Mouse (Mus musculus): ENCODE data around the gene Hoxb5.

Hoxb5 gene

DNA sequence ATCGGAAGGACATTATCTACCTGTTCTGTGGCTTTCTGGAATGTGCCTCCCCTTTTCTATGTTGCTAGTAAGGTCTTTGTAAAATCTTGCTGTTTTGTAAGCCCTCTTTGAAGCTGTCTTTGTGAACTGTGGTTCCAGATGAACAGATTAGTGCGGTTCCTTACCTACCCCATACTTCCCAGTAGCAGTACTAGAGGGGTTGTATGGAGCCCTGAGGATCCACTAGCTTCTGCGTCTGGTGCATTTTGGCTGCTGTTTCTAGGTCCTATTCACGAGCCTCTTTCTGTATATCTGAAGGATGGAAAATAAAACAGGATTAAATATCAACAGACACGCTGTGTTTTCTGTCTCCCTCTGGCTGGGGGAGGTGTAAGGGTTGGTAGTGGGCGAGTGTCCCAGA lies 13.3 kb upstream of the Hoxb5 start:
- no peak for TF ChIP-seq GATA4 (IDR thresholded peaks at IDR 0.05; ENCODE audit: insufficient replicate concordance, low read length)

DNA sequence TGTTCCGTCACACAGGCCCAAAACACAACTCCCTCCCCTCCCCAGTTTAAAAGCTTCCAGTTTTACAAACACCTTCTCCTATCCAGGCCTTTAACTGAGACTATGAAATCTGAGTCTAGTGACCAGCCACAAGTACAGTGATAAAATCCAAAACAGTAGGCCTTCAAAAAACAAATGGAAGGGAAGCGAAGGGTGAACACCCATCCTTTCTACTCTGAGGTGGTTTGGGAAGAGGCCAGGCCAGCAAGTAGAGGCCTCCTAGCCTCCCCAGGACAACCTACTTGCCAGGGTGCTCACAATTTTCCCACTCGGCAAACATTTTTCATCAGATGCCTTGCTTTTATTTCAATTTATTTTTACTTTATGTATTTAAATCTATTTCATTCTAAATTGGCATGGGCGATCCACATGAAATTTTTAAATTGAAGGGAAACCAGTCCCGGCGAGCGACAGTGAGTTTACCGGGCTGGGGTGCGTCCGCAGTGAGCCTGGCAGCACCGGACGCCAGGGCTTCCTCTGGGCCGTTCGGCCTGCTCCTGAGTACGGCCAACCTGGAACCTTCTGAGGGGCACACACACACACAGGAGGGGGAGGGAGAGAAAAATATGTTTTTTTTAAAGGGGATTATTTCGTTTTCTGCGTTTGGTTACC lies 12.3 kb upstream of the Hoxb5 start:
- no peak for TF ChIP-seq GATA4 (IDR thresholded peaks at IDR 0.05; ENCODE audit: insufficient replicate concordance, low read length)

DNA sequence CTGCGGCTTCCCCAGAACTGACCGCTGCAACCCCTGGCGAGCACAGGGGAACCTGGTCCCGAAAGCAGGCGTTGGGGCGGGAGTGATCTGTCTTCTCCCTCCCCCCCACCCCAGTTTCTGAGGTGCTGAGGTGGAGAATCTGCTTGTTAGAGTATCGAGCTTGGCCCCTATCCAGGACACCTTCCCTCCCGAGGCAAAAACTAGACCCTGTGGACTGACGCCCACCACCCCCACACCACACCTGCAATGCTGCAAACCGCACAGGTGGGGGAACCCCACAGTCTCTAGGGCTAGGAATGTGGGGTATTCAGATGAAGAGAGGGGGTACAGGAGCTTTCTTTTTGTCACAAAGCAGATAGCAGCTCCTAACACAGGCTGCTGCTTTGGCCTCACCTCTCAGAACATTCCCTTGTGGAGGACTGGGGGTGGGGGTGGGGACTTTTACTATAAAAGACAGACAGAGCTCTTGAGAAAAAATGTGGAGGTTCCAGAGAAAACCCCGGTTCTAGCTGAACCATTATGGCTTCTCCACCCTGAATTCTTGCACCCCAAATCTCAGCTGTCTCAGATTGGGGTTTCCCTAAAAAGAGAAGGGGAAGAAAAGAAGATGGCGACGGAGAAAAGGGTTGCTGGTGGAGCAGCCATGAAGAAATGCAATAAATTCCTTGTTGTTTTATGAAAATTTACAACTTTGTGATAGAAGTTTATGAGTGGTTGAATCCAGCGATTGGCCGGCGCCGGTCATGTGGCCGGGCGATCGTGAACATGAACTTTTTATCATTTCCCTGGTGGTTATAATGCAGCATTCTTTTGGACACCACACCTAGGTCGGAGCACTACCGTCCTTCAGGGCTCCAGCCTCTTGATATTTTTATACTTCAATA lies 11.2 kb upstream of the Hoxb5 start, which contains the start of gene Hoxb6:
Gene Hoxb6, plus strand, starts transcription at position 796 of the 884 bp plus-strand sequence.
- TF ChIP-seq GATA4 (IDR thresholded peaks at IDR 0.05; ENCODE audit: insufficient replicate concordance, low read length) = no peak

DNA sequence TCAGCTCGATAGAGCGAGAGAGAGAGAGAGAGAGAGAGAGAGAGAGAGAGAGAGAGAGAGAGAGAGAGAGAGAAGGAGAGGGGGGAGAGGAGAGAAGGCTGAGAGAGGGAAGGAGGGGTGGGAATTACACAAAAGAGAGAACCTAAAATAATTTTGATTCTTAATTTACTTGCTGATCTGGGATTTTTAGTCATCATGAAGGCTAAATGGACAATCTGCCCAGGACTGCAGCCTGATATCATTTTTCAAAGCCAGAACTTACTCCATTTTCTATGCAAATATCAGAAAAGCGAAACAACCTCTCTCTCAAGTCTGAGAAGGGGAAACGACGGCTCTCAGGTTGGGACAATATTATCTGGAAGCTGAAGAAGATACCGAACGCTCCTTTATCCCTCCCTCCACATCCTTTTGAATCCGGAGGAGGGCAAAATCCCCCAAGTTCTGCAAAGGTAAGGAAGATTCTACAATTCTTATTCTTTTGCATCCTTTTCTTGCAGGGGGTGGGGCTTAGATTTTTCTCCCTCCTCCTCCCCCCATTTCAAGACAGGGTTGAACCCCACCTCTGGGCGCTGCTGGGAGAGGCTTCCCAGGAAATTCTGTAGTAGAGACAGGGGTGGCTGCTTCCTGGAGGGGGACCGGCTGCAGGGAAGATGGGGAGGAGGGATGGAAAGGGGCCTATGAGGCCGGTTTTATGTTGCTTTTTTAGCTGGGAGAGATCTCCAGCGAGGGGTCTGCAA lies 10.4 kb upstream of the Hoxb5 start:
- no peak for TF ChIP-seq GATA4 (IDR thresholded peaks at IDR 0.05; ENCODE audit: insufficient replicate concordance, low read length)

DNA sequence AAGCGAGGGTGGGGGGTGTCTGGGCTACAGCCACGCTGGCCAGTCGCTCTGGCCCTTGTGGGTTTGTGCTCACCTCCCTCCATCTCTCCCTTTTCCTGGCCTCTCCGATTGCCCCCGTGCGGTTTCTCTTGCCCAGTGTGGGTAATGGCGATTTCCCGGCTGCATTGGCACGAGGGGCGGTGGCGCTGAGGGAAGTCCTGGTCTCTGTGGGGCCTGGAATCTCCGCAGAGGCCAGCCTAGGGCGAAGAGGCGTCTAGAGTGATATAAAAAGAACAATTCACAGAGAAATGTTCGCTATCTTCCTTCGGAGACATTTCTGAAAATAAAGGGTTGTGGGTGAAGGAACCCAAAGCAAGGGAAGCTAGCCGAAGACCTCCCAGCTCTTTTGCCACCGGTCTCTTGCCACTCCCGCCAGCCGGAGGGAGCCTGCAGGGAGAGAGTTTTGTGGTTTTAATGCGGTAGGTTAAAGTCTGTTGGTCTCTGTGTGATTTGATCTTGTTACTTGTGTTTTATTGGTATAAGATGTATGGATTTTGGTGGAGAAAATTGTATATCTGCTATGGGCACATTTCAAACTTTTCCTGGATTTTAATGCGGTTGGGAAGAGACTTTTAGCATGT lies 9.7 kb upstream of the Hoxb5 start:
- TF ChIP-seq GATA4 (IDR thresholded peaks at IDR 0.05; ENCODE audit: insufficient replicate concordance, low read length) = no peak

DNA sequence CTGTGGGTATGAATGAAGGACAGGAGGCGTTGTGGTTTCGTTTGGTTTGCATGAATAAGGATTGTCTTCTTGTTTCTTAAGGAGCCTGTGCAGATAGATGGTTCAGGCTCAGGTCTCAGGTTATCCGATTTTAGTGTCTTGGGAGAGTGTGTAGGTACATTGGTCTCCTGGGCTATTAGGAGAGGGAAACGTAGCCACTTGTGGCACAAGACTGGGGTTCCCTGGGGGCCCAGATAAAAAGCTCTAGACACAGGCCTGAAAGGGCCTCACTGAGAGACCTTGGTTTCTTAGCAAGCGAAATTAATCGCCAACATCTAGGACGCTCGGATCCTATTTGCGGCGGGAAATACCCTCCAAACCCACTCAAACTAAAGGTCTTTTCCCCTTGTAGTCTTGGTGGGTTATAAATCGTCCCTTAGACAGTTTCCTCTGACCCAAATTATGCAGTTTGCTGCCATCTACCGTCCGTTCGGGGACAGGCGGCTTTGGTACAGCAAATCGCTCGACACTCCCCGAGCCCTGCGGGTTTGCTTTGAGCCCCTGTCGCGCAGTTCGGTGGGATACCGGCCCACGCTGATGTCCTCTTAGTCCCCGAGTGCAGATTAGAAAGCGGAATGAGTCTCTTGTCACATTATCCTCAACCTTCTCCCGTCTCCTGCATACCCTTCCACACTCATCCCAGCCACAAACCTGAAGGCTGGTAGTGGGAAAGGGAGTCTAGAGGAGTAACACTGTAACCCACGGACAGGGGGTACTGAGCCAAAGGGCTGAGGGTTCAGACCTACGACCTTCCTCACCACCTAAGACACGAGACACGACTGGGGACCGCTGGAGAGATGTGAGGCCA lies 8.7 kb upstream of the Hoxb5 start:
- TF ChIP-seq GATA4 (IDR thresholded peaks at IDR 0.05; ENCODE audit: insufficient replicate concordance, low read length) = no peak

DNA sequence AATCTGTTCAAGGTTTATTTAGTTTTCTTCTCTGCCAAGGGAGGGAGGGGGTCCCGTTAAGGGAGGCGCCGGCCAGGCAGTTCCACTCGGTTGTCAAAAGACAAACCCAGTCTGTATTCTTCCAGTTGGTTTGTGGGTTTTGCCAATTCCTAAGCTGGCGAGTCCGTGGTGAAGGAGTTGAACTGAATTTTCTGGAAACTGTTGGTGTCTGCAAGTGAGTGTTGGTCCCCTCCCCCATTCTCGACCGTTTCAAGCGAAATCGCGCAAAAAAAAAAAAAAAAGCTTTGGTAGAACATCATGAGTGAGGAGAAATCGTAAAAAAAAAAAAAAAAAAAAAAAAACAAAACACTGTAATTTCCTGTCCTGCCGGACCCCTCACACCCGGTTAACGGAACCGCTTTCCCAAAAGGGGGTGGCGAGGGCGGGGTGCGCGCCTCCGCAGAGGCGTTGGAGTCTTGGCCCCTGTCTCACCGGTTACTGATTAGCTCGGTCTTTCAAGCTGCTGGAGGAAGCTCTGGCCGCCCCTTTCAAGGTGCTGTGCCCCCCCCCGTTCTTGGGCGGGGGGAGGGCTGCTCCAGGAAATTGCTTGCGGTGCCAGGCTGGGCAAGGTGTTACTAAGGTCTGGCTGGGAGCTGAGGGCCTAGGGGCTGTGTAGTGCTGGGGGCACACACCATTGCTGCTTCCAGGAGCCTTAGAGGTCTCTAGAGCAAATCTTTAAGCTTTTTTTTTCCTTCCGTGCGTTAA lies 7.9 kb upstream of the Hoxb5 start:
- TF ChIP-seq GATA4 (IDR thresholded peaks at IDR 0.05; ENCODE audit: insufficient replicate concordance, low read length) = no peak

DNA sequence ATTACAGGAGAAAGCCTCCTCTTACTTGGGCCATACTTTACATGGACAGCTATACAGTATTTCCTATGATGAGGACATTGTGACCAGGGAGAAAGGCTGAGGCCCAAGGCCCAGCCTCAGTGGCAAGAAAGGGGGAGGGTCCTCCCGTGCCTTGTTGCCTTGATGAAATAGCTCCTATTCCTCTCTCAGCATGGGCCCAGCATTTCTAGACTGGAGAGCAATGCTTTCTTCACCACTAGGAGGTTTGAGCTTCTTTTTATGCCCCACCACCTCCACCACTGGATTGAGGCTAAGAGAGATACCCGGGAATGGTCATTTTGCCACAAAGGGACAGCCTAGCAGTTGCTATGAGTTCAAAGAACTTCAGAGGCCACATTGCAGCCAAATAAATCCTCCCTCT lies 6.1 kb upstream of the Hoxb5 start:
- no peak for TF ChIP-seq GATA4 (IDR thresholded peaks at IDR 0.05; ENCODE audit: insufficient replicate concordance, low read length)

DNA sequence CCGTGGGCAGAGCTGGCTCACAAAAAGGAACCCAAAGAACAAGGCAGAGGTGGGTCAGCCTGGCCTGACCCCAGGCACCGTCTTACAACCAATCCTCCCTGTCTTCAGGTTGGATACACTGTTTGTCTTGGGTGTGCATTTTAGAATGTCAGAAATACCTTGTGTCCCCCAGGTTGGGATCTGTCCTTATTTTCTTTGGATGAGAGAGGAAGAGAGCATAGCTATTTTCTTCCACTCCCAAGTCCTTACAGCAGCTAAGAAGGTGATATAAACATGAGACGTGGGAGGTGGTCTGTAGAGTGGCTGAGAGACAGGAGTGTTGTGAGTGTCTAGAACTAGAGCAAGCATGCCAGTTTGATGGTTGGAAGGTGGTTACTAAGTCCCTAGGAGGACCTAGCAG lies 5.7 kb upstream of the Hoxb5 start:
- TF ChIP-seq GATA4 (IDR thresholded peaks at IDR 0.05; ENCODE audit: insufficient replicate concordance, low read length) = no peak

DNA sequence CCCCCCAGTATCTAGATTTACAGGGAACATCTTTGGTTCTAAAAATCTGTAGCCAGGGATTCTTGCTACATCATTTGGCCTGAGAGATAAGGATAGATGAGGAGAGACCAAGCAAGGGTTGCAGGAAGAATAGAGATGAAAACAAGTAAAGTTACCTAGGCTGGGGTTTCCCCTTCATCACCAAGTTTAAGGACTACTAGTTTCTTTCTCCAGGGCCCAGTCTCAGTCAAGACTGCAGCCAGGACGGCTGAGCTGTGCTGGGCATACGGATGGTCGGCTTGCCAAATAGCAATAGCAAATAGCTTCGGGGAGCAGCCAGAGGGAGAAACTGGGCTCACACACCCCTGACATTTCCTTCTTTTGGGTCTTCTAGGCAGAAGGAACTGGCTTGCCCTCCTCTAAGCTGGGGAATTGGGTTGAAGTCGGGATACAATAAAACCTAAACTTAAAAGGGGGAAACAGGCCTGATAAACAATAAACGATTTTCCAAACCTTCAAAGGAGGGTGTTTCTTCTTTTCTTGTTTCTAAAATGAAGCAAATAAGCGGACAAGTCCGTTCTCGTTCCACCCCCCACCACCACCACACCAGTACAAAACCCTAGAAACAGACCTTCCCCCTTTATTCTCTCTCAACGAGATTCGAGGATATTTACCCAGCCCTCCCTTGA lies 5.0 kb upstream of the Hoxb5 start:
- TF ChIP-seq GATA4 (IDR thresholded peaks at IDR 0.05; ENCODE audit: insufficient replicate concordance, low read length) = no peak

DNA sequence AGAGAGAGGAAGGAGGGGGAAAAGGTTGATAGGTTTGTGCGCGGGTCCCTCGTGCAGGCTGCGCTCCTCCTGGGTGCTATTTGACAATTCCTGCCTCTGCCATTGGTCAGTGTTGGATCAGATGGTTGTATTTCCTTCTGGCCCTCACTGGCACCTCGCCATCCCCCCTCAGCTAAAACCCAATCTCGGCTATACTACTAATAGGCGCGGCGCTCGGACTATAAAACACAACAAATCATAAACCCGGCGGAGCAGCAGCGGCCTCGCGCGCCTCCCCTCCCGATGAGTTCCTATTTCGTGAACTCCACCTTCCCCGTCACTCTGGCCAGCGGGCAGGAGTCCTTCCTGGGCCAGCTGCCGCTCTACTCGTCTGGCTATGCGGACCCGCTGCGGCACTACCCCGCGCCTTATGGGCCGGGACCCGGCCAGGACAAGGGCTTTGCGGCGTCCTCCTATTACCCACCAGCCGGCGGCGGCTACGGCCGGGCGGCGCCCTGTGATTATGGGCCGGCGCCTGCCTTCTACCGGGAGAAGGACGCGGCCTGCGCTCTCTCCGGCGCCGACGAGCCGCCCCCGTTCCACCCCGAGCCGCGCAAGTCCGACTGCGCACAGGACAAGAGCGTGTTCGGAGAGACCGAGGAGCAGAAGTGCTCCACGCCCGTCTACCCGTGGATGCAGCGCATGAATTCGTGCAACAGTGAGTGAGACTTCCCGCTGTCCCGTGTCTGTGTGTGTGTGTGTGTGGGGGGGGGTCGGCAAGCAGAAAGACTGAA lies 4.1 kb upstream of the Hoxb5 start:
- no peak for TF ChIP-seq GATA4 (IDR thresholded peaks at IDR 0.05; ENCODE audit: insufficient replicate concordance, low read length)

DNA sequence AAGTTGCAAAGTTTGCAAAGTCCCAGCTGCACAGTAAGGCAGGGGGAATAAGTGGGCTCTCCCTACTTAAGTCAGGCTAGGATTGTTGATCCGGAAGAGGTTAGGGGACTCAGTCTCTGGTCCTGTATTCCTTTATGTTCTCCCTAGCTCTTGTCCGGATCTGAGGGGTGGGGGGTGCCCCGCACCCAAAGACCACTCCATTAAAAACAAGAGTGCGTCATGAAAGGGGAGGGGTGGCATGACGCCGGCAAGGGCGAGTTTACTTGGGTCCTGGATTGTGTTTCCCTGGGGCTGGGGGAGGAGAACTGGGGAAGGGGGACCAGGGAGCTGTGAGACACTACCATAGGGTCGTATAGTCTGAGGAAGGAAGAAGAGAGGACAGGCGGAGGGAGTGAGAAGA lies 3.4 kb upstream of the Hoxb5 start:
- TF ChIP-seq GATA4 (IDR thresholded peaks at IDR 0.05; ENCODE audit: insufficient replicate concordance, low read length) = no peak

All from liver, adult (tissue).